Mouse (Mus musculus): ENCODE results near the gene Lin28b. TPM values are rescaled to one million over a fixed set of nuclear protein-coding genes. Genes with fewer than 3 reads are reported as not detected.

Lin28b gene
- polyA plus RNA-seq, 1 experiment from 2014 or later, result not detected

Other genes with a start within 250 kb of the Lin28b start
- gene Bves, start 150.6 kb downstream of the Lin28b start, polyA plus RNA-seq (2018), result not detected in 3 replicates
- gene Hace1, start 91.4 kb upstream of the Lin28b start, polyA plus RNA-seq (2018), result 3.1 to 6.2 TPM (median 3.6 TPM) in 3 replicates